Mouse (Mus musculus): Measurements from ENCODE around the gene Slc24a3. TPM values are rescaled to one million over a fixed set of nuclear protein-coding genes. Genes with fewer than 3 reads are reported as not detected.

Slc24a3 gene
- total RNA-seq, 2 experiments from 2014 or later = 184 to 186 TPM

- DNase-seq (ENCODE audit: low spot score in 2 of 2) = no peak
Observed at GRCm38 (mm10) chr2:145353801-145354200, 186.2 kb downstream of the Slc24a3 start.

DNA sequence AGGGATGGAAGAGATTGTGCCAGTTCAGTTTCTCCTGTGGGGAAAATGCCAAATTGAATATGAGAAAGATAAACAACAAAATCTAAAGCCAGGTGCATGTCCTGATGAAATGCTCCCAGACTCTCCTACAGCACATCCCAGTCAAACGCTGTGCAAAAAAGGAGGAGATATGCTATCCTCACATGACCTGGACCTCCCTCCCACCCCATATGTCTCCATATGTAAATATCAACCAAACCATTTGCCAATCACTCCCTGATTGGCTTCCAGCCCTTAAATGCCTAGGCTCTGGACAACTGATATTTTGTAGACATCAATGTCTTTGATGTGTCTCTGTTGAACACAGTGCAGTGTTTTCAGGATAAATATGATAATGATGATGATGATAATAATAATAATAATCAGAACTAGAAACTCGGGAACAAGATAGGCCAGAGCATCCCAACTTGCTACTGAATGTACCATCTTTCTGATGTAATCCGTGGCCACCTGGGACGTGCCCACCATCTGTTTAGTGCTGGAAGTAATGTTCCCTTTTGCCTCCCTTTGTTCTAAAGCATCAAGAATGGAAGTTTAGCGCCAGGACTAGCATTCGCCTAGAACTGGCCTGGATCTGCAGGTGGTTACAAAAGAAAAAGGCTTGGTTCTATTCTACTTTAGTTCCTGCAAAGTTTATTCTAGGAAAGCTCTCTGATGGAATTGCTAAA is 190.8 kb downstream of the Slc24a3 start:
- no peak for DNase-seq (ENCODE audit: low spot score in 2 of 2)

DNA sequence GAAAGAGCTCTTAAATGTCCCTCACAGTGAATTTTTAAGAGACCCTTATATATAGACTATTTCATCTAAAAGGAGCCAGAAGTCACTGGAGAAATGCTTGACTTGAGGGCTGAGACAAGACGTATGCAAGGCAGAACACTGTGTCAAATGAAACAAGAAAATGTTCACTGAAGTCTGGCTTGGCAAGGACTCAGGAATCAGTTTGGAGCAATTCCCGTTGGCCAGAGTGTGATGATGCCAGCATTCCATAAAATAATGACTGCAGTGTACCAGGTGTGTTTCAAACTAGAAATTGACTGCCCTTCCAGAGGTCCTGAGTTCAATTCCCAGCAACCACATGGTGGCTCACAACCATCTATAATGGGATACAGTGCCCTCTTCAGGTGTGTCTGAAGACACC is 196.1 kb downstream of the Slc24a3 start:
- DNase-seq (ENCODE audit: low spot score in 2 of 2) = no peak

- DNase-seq (ENCODE audit: low spot score in 2 of 2) = no peak
Observed at GRCm38 (mm10) chr2:145368701-145369100, 201.1 kb downstream of the Slc24a3 start.

- no peak for DNase-seq (ENCODE audit: low spot score in 2 of 2)
Observed at GRCm38 (mm10) chr2:145370795-145371194, 203.2 kb downstream of the Slc24a3 start.

DNA sequence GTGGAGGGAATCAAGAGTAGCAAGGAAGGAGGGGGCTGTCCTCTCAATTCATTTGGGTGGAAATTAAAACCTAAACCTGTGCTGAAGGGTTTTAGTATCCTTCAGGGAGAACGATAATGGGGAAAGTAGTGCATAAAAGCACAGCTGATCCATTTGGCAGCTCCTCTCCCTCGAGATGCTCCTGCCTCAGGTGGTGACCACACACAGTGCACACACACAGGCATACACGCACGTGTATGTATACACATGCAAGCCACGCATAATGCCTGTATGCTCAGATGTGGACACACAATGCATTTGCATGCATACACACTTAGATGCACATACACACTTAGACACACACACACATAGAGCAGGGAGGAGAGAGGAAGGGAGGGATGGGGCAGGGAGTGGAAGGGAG is 206.2 kb downstream of the Slc24a3 start:
- no peak for DNase-seq (ENCODE audit: low spot score in 2 of 2)

- peak; percentile 34 to 59 for DNase-seq (ENCODE audit: low spot score in 2 of 2)
Observed at GRCm38 (mm10) chr2:145382908-145383770, 215.6 kb downstream of the Slc24a3 start.

- no peak for DNase-seq (ENCODE audit: low spot score in 2 of 2)
Observed at GRCm38 (mm10) chr2:145384221-145384620, 216.7 kb downstream of the Slc24a3 start.

DNA sequence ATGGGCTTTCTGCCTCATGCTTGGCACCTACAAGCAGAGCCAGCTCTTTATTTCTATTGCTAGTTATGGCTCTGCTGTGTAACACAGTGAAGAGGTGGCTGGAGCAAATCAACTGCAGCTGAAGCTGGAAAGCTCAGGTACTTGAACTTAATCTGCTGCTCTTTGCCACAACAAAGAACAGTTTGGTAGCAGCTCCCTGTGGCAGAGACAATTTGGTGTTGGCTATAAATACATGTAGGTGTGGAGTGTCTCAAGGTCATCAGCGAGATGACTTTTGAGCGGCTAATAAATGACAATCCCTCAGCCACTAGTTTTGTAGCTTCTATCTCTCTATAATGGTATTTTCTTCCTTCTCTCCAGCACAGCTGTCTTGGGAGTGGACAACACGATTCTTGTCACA is 217.7 kb downstream of the Slc24a3 start:
- no peak for DNase-seq (ENCODE audit: low spot score in 2 of 2)

- DNase-seq (ENCODE audit: low spot score in 2 of 2) = no peak
Observed at GRCm38 (mm10) chr2:145385773-145386172, 218.2 kb downstream of the Slc24a3 start.

GRCm38 (mm10) chr2:145395804-145396203 is 228.2 kb downstream of the Slc24a3 start:
- no peak for DNase-seq (ENCODE audit: low spot score in 2 of 2)

DNA sequence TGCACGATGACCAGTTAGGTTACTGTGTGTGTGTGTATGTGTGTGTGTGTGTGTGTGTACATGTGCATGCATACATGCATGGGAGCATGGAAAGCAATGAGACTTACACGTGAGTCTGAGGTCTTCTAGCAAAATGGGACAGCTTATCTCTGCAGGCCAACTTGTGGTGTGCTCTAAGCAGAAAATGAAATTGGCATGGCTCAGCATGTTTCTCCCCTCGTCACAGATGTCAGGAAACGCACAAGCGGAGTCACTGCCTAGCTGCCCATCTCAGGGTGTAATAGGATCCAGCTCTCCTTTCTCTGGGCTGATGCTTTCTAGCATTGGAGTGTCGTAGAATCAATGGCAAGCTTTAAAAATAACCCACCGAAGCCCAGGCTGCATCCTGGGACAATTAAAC is 229.0 kb downstream of the Slc24a3 start:
- DNase-seq (ENCODE audit: low spot score in 2 of 2) = no peak

- no peak for DNase-seq (ENCODE audit: low spot score in 2 of 2)
Observed at GRCm38 (mm10) chr2:145397456-145398206, 230.1 kb downstream of the Slc24a3 start.

DNA sequence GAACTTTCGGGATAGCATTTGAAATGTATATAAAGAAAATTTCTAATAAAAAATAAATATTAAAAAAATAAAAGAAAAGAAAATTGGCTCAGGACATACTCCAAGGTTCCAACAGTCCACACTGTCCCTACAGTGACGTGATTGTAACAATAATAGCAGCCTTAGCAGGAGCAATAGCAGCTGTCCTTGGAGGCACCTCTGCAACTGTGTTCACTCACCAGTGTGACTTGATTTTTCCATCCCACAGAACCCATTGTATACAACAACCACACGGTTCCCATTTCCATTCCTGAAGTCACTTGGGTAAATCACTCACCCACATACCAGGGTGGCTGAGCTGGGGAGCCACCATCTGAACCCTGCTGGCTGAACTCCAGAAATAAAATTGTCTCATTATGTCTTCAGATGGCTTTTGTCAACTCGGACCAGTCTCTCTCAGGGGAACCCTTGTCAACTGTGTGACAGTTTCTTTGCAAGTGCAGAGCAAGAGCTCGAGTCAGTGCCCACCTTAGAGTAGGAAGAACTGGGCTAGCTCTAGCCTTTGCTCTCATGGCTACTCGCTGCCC is 233.8 kb downstream of the Slc24a3 start:
- no peak for DNase-seq (ENCODE audit: low spot score in 2 of 2)

DNA sequence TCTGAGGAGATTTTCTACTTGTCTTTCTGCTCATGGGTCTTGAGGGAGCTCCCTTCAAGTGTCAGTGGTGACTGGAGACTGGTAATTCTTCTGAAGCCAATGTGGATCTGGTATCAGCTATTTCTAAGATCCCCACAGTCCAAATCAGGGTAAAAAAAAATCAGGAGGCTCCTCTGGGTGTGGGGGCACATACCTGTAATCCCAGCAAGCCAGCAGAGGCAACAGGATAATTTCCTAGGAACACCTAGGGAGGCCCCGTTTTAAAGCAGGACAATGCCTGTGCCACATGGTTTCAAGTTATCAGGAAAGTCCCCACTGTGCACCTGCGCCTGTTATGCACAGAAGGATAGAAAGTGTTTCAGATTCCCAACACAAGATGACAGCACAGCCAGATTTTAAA is 234.4 kb downstream of the Slc24a3 start:
- no peak for DNase-seq (ENCODE audit: low spot score in 2 of 2)

DNA sequence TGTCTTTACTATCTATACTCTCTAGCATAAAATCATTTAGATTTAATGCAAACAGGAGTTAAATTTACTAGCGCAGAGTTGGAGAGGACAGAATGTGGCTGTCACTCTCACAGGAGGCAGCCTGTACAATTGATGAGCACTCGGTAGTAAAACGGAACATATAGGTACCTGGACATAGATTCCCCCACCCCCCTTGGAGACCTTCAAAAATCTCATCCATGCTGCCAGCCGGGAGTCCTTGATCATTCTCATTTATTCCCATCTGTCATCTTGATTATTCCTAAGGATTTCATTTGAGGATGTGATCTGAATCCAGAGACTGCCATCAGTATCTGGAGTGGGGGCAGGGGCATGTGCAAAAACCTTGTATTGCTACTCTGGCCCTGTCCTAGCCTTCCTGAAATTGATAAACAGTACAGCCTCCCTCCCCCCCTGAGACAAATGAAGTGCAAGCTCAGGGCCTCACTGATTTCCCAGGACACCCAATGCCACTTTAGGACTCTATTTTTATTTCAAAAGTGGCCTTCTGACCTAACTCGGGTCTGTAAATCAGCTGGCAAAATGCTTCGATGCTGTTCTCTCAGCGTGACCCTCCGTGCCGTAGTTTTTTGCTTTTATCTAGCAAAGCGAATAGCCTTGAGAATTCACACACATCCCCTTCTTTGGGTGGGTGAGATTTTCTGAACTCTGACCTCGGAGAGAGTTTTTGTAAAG is 237.4 kb downstream of the Slc24a3 start:
- DNase-seq (ENCODE audit: low spot score in 2 of 2) = no peak

DNA sequence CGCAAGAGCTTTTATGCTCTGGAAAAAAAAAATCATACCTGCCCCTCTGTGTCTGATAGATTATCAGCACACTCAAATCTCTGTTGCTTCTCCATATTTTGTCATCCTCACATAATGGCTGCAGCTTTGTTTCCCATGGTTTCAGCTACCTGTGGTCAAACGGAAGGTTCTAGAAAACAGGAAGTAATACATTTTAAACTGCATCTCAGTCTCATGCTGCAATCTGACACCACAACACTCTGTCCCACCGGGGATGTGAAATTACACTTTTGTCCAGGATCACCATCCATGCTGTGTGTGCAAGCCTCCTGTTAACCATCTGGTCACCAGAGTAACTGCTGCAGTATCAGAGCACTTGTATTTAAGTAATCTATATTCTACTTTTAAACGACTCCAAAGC is 238.2 kb downstream of the Slc24a3 start:
- no peak for DNase-seq (ENCODE audit: low spot score in 2 of 2)

GRCm38 (mm10) chr2:145417738-145418137 is 250.2 kb downstream of the Slc24a3 start:
- DNase-seq (ENCODE audit: low spot score in 2 of 2) = no peak

DNA sequence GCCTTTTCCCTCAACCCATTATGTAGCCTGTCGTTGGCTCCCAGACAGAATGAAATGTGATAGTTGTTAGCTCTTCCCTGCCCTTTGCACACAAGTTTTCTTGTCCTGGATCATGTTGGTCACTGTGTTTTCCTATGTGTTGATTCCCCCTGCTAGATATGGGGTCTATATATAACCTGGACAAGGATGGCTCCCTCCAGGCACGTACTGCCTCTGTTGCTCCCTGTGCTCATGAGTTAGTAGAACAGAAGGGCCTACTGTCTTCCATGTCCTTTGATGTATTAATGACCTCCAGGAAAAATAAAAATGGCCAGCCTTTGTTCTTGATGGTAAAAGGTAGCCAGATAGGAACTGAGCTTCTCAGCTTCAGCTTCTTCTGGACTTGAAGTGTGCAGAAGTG is 251.5 kb downstream of the Slc24a3 start:
- DNase-seq (ENCODE audit: low spot score in 2 of 2) = no peak

DNA sequence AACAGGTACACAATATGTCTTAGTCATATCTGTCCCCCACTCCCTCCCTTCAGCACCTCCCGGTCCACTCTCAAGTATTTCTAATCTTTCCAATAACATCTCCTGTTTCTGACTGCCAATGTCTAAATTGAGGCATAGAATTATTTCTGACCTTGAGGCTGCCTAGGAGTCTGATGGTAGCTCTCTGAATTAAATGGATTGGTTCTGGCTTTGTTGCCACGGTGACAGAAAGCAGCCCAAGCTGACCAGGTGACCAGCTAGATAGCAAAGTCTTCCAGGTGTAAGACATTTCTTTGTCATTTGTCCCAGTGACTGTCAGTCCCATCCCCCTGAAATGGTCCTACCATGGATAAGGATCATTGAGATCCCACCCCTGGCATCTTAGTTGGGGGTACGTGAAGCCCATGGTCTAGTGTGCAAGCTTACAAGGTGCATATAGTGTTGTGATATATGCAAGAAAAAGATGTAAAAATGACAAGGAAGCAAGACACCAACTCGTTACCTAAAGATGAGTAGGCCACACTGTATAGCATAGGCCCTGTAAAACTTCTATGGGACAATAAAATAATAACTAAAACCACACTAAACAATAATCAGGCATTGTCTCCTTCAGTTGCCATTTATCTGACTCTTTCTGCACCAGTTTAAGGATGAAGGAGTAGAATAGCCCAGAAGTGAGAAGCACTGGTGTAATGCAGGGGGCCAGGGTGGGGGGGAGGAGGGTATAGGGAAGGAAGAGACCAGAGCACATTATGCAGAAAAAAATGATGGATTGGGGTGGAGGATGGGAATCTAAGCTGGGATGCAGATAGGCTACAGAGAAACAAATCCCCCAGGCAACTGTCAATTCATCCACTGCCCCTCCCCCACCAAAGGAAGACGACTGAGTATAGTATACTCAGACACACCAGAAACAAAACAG is 253.7 kb downstream of the Slc24a3 start:
- DNase-seq (ENCODE audit: low spot score in 2 of 2) = no peak
